Mouse (Mus musculus): Measurements from ENCODE around the gene Gm10337.

GRCm38 (mm10) chr15:102459381-102459780, 44.1 kb upstream of the Gm10337 start:
- TF ChIP-seq EP300 (IDR thresholded peaks at IDR 0.05) (no peak), CTCF (IDR thresholded peaks at IDR 0.05) (no peak)
